ENCODE assay signal across 31 mouse cellular contexts in the genomic region with DNA sequence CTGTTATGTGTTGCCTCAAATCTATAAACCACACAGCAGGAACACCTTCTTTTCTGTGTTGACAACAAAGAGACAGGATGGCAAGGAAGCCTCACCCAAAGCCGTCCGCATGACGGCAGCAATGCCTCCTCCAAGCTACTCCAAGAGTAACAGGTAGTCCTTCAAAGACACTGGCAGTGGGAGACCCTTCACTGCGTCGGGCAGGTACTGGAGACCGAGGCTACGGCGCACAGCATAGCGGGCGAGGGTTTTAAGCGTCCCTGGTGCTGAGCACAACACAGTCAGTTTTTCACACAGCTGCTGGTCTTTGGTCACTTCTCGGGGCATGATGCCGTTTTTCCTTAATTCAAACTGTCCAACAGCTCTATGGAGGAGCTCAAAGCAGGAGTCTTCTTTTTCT. TPM values are rescaled to one million over a fixed set of nuclear protein-coding genes. Genes with fewer than 3 reads are reported as not detected.
DNase-seq lines count a peak whose midpoint lies in the region; ATAC-seq and TF ChIP-seq lines count a peak whose summit lies in the region.
"Had no signal": no experiment of that assay in that cellular context is flagged by ENCODE, and none has a peak within 500 bp of the region (broad histone marks: within the 10 kb centered on the region; RNA-seq: fewer than 3 reads in every experiment).

No protein-coding gene starts in this region.

- H3K9me3 ChIP-seq in hindbrain, postnatal 0 days (ENCODE audit: low read length): no peaks in the 10 kb centered on the region
- no peaks in the 10 kb centered on the region for H3K9me3 ChIP-seq in hindbrain, embryonic 11.5 days (ENCODE audit: control insufficient read depth, low read length)
- no peaks in the 10 kb centered on the region for H3K9me3 ChIP-seq in intestine, embryonic 15.5 days
- H3K9me3 ChIP-seq: embryonic facial prominence, embryonic 10.5 days; embryonic facial prominence, embryonic 13.5 days; forebrain, embryonic 12.5 days; forebrain, embryonic 15.5 days; heart, embryonic 13.5 days; hindbrain, embryonic 12.5 days; hindbrain, embryonic 15.5 days had no signal

- H3K4me3 ChIP-seq in cerebellum, adult 2 months (replicated peaks; ENCODE audit: insufficient read depth, low read depth, low read length): no peak overlapping the region
- no peak overlapping the region for H3K4me3 ChIP-seq in hindbrain, postnatal 0 days (ENCODE audit: low read length)
- H3K4me3 ChIP-seq in hindbrain, embryonic 11.5 days (ENCODE audit: low read depth, low read length): no peak overlapping the region
- H3K4me3 ChIP-seq in cortical plate, adult 2 months (ENCODE audit: insufficient read depth, low read length): no peak overlapping the region
- no peak overlapping the region for H3K4me3 ChIP-seq in intestine, embryonic 15.5 days (replicated peaks)
- H3K4me3 ChIP-seq: embryonic facial prominence, embryonic 10.5 days; embryonic facial prominence, embryonic 13.5 days; erythroblast, embryonic 14.5 days; forebrain, embryonic 12.5 days; forebrain, embryonic 15.5 days; heart, embryonic 13.5 days; hindbrain, embryonic 12.5 days; hindbrain, embryonic 15.5 days had no signal

- WGBS in cerebellum, adult 2 months: 90% methylated on average over 13 of the region's 13 CpGs
- 95% methylated on average over 13 of the region's 13 CpGs for WGBS in hindbrain, postnatal 0 days
- WGBS in hindbrain, embryonic 11.5 days: 92% methylated on average over 13 of the region's 13 CpGs
- WGBS in intestine, embryonic 15.5 days: 93% methylated on average over 13 of the region's 13 CpGs

- H3K9ac ChIP-seq in hindbrain, postnatal 0 days (replicated peaks; ENCODE audit: low read length): no peak overlapping the region
- no peak overlapping the region for H3K9ac ChIP-seq in hindbrain, embryonic 11.5 days (ENCODE audit: low read depth, low read length)
- no peak overlapping the region for H3K9ac ChIP-seq in intestine, embryonic 15.5 days
- H3K9ac ChIP-seq: embryonic facial prominence, embryonic 13.5 days; forebrain, embryonic 12.5 days; forebrain, embryonic 15.5 days; heart, embryonic 13.5 days; hindbrain, embryonic 12.5 days; hindbrain, embryonic 15.5 days had no signal

- no peak for DNase-seq in cerebellum, adult 2 months
- no peak for DNase-seq in cerebellum, adult 11 months
- no peak for DNase-seq in hindbrain, postnatal 0 days (ENCODE audit: low spot score)
- DNase-seq in hindbrain, embryonic 11.5 days (ENCODE audit: low spot score): no peak
- DNase-seq: adrenal gland, adult 8-10 months; adrenal gland, postnatal 25 days; cerebellum, adult 18-20 months; cerebellum, adult 9-11 months; cerebellum, postnatal 25 days; embryo, embryonic 11 days; gastrocnemius, postnatal 10 days; heart, adult 18-20 months; heart, postnatal 14 days; heart, postnatal 4 days had no signal

- H3K27ac ChIP-seq in cerebellum, adult 2 months (ENCODE audit: insufficient read depth, low read length): 0 out of 2 replicates have a peak overlapping the region, but pooled peaks have one; percentile 4
- peak overlapping the region; percentile 70; the same call in 1 of the 2 replicates for H3K27ac ChIP-seq in hindbrain, postnatal 0 days
- no peak overlapping the region for H3K27ac ChIP-seq in hindbrain, embryonic 11.5 days (ENCODE audit: low read depth, low read length)
- H3K27ac ChIP-seq in cortical plate, adult 2 months (ENCODE audit: insufficient read depth, low read length): peak overlapping the region; percentile 55; the same call in 1 of the 2 replicates
- no peak overlapping the region for H3K27ac ChIP-seq in intestine, embryonic 15.5 days
- H3K27ac ChIP-seq: embryonic facial prominence, embryonic 10.5 days; embryonic facial prominence, embryonic 13.5 days; forebrain, embryonic 12.5 days; forebrain, embryonic 15.5 days; heart, embryonic 13.5 days; hindbrain, embryonic 12.5 days had no signal

- no peak for ATAC-seq in hindbrain, postnatal 0 days
- ATAC-seq in hindbrain, embryonic 11.5 days (ENCODE audit: low FRiP score): no peak
- no peak for ATAC-seq in intestine, embryonic 15.5 days
- ATAC-seq: activated CD4-positive, CD25-positive, alpha-beta regulatory T cell, adult 4 months; forebrain, embryonic 15.5 days; intestine, embryonic 16.5 days had no signal

- no peak overlapping the region for H3K4me2 ChIP-seq in hindbrain, postnatal 0 days (ENCODE audit: low read depth, low read length)
- H3K4me2 ChIP-seq in hindbrain, embryonic 11.5 days (replicated peaks; ENCODE audit: low read depth, low read length): no peak overlapping the region
- H3K4me2 ChIP-seq in intestine, embryonic 15.5 days (replicated peaks): no peak overlapping the region
- H3K4me2 ChIP-seq: embryonic facial prominence, embryonic 13.5 days; forebrain, embryonic 12.5 days; forebrain, embryonic 15.5 days; heart, embryonic 13.5 days; hindbrain, embryonic 12.5 days; hindbrain, embryonic 15.5 days had no signal

- H3K4me1 ChIP-seq in cerebellum, adult 2 months (ENCODE audit: control insufficient read depth, insufficient read depth, low read length): 0 out of 2 replicates have a peak, but pooled peaks cover 4% of the 10 kb centered on the region
- no peaks in the 10 kb centered on the region for H3K4me1 ChIP-seq in hindbrain, postnatal 0 days (ENCODE audit: insufficient read depth, low read length)
- no peaks in the 10 kb centered on the region for H3K4me1 ChIP-seq in hindbrain, embryonic 11.5 days (replicated peaks; ENCODE audit: control insufficient read depth, insufficient read depth, low read length)
- no peaks in the 10 kb centered on the region for H3K4me1 ChIP-seq in cortical plate, adult 2 months (ENCODE audit: control insufficient read depth, insufficient read depth, low read length)
- no peaks in the 10 kb centered on the region for H3K4me1 ChIP-seq in intestine, embryonic 15.5 days (replicated peaks)
- H3K4me1 ChIP-seq: embryonic facial prominence, embryonic 10.5 days; embryonic facial prominence, embryonic 13.5 days; forebrain, embryonic 12.5 days; forebrain, embryonic 15.5 days; heart, embryonic 13.5 days; hindbrain, embryonic 12.5 days; hindbrain, embryonic 15.5 days had no signal

- H3K36me3 ChIP-seq in hindbrain, postnatal 0 days (ENCODE audit: insufficient read depth, low read length): peaks cover 62% of the 10 kb centered on the region
- no peaks in the 10 kb centered on the region; the same call in 1 of the 2 replicates for H3K36me3 ChIP-seq in hindbrain, embryonic 11.5 days (ENCODE audit: control insufficient read depth, insufficient read depth, low read length)
- peaks cover 27% of the 10 kb centered on the region for H3K36me3 ChIP-seq in intestine, embryonic 15.5 days

- TF ChIP-seq POLR2A in cerebellum, adult 2 months (IDR thresholded peaks at IDR 0.05; ENCODE audit: borderline replicate concordance, insufficient read depth, low read length): no peak
- no peak for TF ChIP-seq POLR2A in cortical plate, adult 2 months (IDR thresholded peaks at IDR 0.05; ENCODE audit: extremely low read depth, insufficient read depth, low read length)

- no peaks in the 10 kb centered on the region for H3K27me3 ChIP-seq in cerebellum, adult 2 months (ENCODE audit: control insufficient read depth, insufficient read depth, low read length)
- no peaks in the 10 kb centered on the region for H3K27me3 ChIP-seq in hindbrain, postnatal 0 days (ENCODE audit: insufficient read depth, low read length)
- no peaks in the 10 kb centered on the region for H3K27me3 ChIP-seq in hindbrain, embryonic 11.5 days (ENCODE audit: control insufficient read depth, insufficient read depth, low read length)
- no peaks in the 10 kb centered on the region for H3K27me3 ChIP-seq in intestine, embryonic 15.5 days (replicated peaks)
- H3K27me3 ChIP-seq: embryonic facial prominence, embryonic 13.5 days; forebrain, embryonic 12.5 days; forebrain, embryonic 15.5 days; heart, embryonic 13.5 days; hindbrain, embryonic 12.5 days; hindbrain, embryonic 15.5 days had no signal

- no peak for TF ChIP-seq CTCF in cerebellum, adult 2 months (IDR thresholded peaks at IDR 0.05; ENCODE audit: borderline replicate concordance, insufficient read depth, low read depth, low read length)
- TF ChIP-seq CTCF in hindbrain, postnatal 0 days (IDR thresholded peaks at IDR 0.05; ENCODE audit: low read depth): no peak
- TF ChIP-seq CTCF in cortical plate, adult 2 months (IDR thresholded peaks at IDR 0.05; ENCODE audit: extremely low read depth, insufficient read depth, low read length): no peak

RNA-seq across cellular contexts. Expression of a gene that starts 29.8 kb away (rescaled TPM):
- 83.6 and 88.3 TPM in 2 replicates for polyA plus RNA-seq in cerebellum, adult 2 months (2012; rRNA removed)
- total RNA-seq in hindbrain, postnatal 0 days (2014; rRNA removed): 53.3 and 71.5 TPM in 2 replicates
- polyA plus RNA-seq in hindbrain, postnatal 0 days (2015; fragmentation: Nextera tagmentation; extraction: Ambion mirVana): 52.3 and 55.9 TPM in 2 replicates
- 47.6 and 53.2 TPM in 2 replicates for polyA plus RNA-seq in hindbrain, embryonic 11.5 days (2014; fragmentation: Nextera tagmentation; extraction: Ambion mirVana)
- 66.5 and 69.5 TPM in 2 replicates for polyA plus RNA-seq in cortical plate, adult 2 months (2012; rRNA removed)
- polyA plus RNA-seq in intestine, embryonic 15.5 days (2015; fragmentation: Nextera tagmentation; extraction: Ambion mirVana): 46.6 and 49.5 TPM in 2 replicates

RNA-seq across cellular contexts. Expression of a gene that starts 31.3 kb away (rescaled TPM):
- 24.3 and 30.9 TPM in 2 replicates for polyA plus RNA-seq in cerebellum, adult 2 months (2012; rRNA removed)
- 107 and 116 TPM in 2 replicates for total RNA-seq in hindbrain, postnatal 0 days (2014; rRNA removed)
- 90.4 and 98.0 TPM in 2 replicates for polyA plus RNA-seq in hindbrain, postnatal 0 days (2015; fragmentation: Nextera tagmentation; extraction: Ambion mirVana)
- polyA plus RNA-seq in hindbrain, embryonic 11.5 days (2014; fragmentation: Nextera tagmentation; extraction: Ambion mirVana): 13.3 and 15.9 TPM in 2 replicates
- 22.6 and 23.0 TPM in 2 replicates for polyA plus RNA-seq in cortical plate, adult 2 months (2012; rRNA removed)
- 1.6 and 1.7 TPM in 2 replicates for polyA plus RNA-seq in intestine, embryonic 15.5 days (2015; fragmentation: Nextera tagmentation; extraction: Ambion mirVana)
- total RNA-seq: common myeloid progenitor, adult 5-6 weeks; gastrocnemius, postnatal 10 days; gastrocnemius, postnatal 4 days had no signal
- polyA plus RNA-seq: erythroblast, embryonic 14.5 days had no signal

RNA-seq across cellular contexts. Expression of a gene that starts 42.1 kb away (rescaled TPM):
- 14.7 and 16.8 TPM in 2 replicates for polyA plus RNA-seq in cerebellum, adult 2 months (2012; rRNA removed)
- 12.7 and 15.0 TPM in 2 replicates for total RNA-seq in hindbrain, postnatal 0 days (2014; rRNA removed)
- 12.5 TPM in 2 replicates for polyA plus RNA-seq in hindbrain, postnatal 0 days (2015; fragmentation: Nextera tagmentation; extraction: Ambion mirVana)
- polyA plus RNA-seq in hindbrain, embryonic 11.5 days (2014; fragmentation: Nextera tagmentation; extraction: Ambion mirVana): 40.6 and 41.5 TPM in 2 replicates
- 10.3 and 10.6 TPM in 2 replicates for polyA plus RNA-seq in cortical plate, adult 2 months (2012; rRNA removed)
- 26.5 and 27.4 TPM in 2 replicates for polyA plus RNA-seq in intestine, embryonic 15.5 days (2015; fragmentation: Nextera tagmentation; extraction: Ambion mirVana)

RNA-seq across cellular contexts. Expression of a gene that starts 43.3 kb away (rescaled TPM):
- 471 and 489 TPM in 2 replicates for polyA plus RNA-seq in cerebellum, adult 2 months (2012; rRNA removed)
- 97.3 and 102 TPM in 2 replicates for total RNA-seq in hindbrain, postnatal 0 days (2014; rRNA removed)
- polyA plus RNA-seq in hindbrain, postnatal 0 days (2015; fragmentation: Nextera tagmentation; extraction: Ambion mirVana): 91.5 and 94.0 TPM in 2 replicates
- 32.1 and 32.6 TPM in 2 replicates for polyA plus RNA-seq in hindbrain, embryonic 11.5 days (2014; fragmentation: Nextera tagmentation; extraction: Ambion mirVana)
- 391 and 405 TPM in 2 replicates for polyA plus RNA-seq in cortical plate, adult 2 months (2012; rRNA removed)
- 27.9 and 28.4 TPM in 2 replicates for polyA plus RNA-seq in intestine, embryonic 15.5 days (2015; fragmentation: Nextera tagmentation; extraction: Ambion mirVana)

RNA-seq across cellular contexts. Expression of a gene that starts 59.7 kb away (rescaled TPM):
- polyA plus RNA-seq in cerebellum, adult 2 months (2012; rRNA removed): 0.38 and 0.44 TPM in 2 replicates
- not detected in 2 replicates for total RNA-seq in hindbrain, postnatal 0 days (2014; rRNA removed)
- not detected in 2 replicates for polyA plus RNA-seq in hindbrain, postnatal 0 days (2015; fragmentation: Nextera tagmentation; extraction: Ambion mirVana)
- not detected in 2 replicates for polyA plus RNA-seq in hindbrain, embryonic 11.5 days (2014; fragmentation: Nextera tagmentation; extraction: Ambion mirVana)
- 0.42 and 0.46 TPM in 2 replicates for polyA plus RNA-seq in cortical plate, adult 2 months (2012; rRNA removed)
- polyA plus RNA-seq in intestine, embryonic 15.5 days (2015; fragmentation: Nextera tagmentation; extraction: Ambion mirVana): not detected in 2 replicates
- total RNA-seq: adrenal gland, adult 8-10 months; adrenal gland, postnatal 25 days; common myeloid progenitor, adult 5-6 weeks; ES-E14; gastrocnemius, postnatal 10 days; gastrocnemius, postnatal 4 days; heart, adult 18-20 months; heart, postnatal 14 days; heart, postnatal 4 days had no signal
- polyA plus RNA-seq: activated CD4-positive, CD25-positive, alpha-beta regulatory T cell, adult 4 months; brain, embryonic 14.5 days; embryonic facial prominence, embryonic 10.5 days; embryonic facial prominence, embryonic 13.5 days; erythroblast, embryonic 14.5 days; forebrain, embryonic 12.5 days; forebrain, embryonic 15.5 days; heart, embryonic 13.5 days; heart, embryonic 16.5 days; hindbrain, embryonic 12.5 days; hindbrain, embryonic 15.5 days; intestine, embryonic 16.5 days had no signal

Comparison
In these comparisons a context has a peak if more than half of its experiments do, and no peak if none do; other contexts are left out.
1. H3K27ac ChIP-seq: peak in cerebellum, adult 2 months (single experiment), hindbrain, postnatal 0 days (single experiment) and cortical plate, adult 2 months (single experiment); none in hindbrain, embryonic 11.5 days (single experiment) and intestine, embryonic 15.5 days (single experiment).